Mouse (Mus musculus) testis, adult 2 months (tissue): ENCODE data around the gene Msx1. TPM values are rescaled to one million over a fixed set of nuclear protein-coding genes. Genes with fewer than 3 reads are reported as not detected.

Experiments used
- H3K27ac ChIP-seq: fragments of 200-500 bp; 2 replicates; pipeline ENCODE4 v1.5.1; 2012; ENCODE audit warnings: low read depth, low read length; ENCODE audit not compliant: control insufficient read depth, insufficient read depth
- H3K27me3 ChIP-seq: fragments of 200-500 bp; 2 replicates; pipeline ENCODE4 v1.6.1; 2012; ENCODE audit warnings: mild to moderate bottlenecking, low read length, moderate library complexity; ENCODE audit not compliant: control insufficient read depth, insufficient read depth
- H3K36me3 ChIP-seq: fragments of 200-500 bp; 2 replicates; pipeline ENCODE4 v1.6.1; 2012; ENCODE audit warnings: mild to moderate bottlenecking, low read length; ENCODE audit not compliant: control insufficient read depth, insufficient read depth
- H3K4me1 ChIP-seq: fragments of 200-500 bp; 2 replicates; pipeline ENCODE4 v1.6.1; 2012; ENCODE audit warnings: low read length; ENCODE audit not compliant: control insufficient read depth, insufficient read depth
- H3K4me3 ChIP-seq: fragments of 200-500 bp; 2 replicates; pipeline ENCODE4 v1.5.1; 2012; ENCODE audit warnings: low read depth, mild to moderate bottlenecking, low read length, moderate library complexity, mixed read lengths; ENCODE audit not compliant: control insufficient read depth
- CTCF ChIP-seq: fragments of 200-500 bp; IDR thresholded peaks from 2 replicates; pipeline ENCODE4 v1.5.1; 2012; ENCODE audit warnings: low read depth, mild to moderate bottlenecking, inconsistent platforms, low read length, moderate library complexity; ENCODE audit not compliant: control insufficient read depth, insufficient read depth, insufficient replicate concordance
- POLR2A ChIP-seq: fragments of 200-500 bp; IDR thresholded peaks from 2 replicates; pipeline ENCODE4 v1.6.1; 2012; ENCODE audit warnings: low read depth, mild to moderate bottlenecking, inconsistent platforms, low read length, moderate library complexity; ENCODE audit not compliant: control insufficient read depth
- polyA plus RNA-seq: library from polyadenylated mRNA; depleted of rRNA; stranded (reverse); fragments of >200 nt; gene quantifications from 2 replicates; pipeline ENCODE4 v1.2.3, GENCODE M21; 2012

Gene Msx1
- polyA plus RNA-seq, 1 experiment = not detected

- TF ChIP-seq CTCF (no peak), POLR2A (no peak)
- Histone ChIP-seq H3K36me3 (no peaks in the 10 kb centered on the region), H3K27me3 (peaks cover 22% of the 10 kb centered on the region), H3K27ac (no peak overlapping the region), H3K4me1 (peaks cover 29% of the 10 kb centered on the region), H3K4me3 (no peak overlapping the region)
Observed at GRCm38 (mm10) chr5:37820689-37821088, 3.7 kb downstream of the Msx1 start.

GRCm38 (mm10) chr5:37819971-37820370 lies 4.4 kb downstream of the Msx1 start:
- peaks cover 21% of the 10 kb centered on the region for H3K27me3 ChIP-seq
- peaks cover 29% of the 10 kb centered on the region for H3K4me1 ChIP-seq
- no peaks in the 10 kb centered on the region for H3K36me3 ChIP-seq
- TF ChIP-seq CTCF (no peak), POLR2A (no peak)
- H3K27ac ChIP-seq = no peak overlapping the region
- H3K4me3 ChIP-seq = no peak overlapping the region

- no peaks in the 10 kb centered on the region for H3K36me3 ChIP-seq
- peaks cover 28% of the 10 kb centered on the region for H3K4me1 ChIP-seq
- H3K4me3 ChIP-seq = no peak overlapping the region
- no peak for TF ChIP-seq CTCF
- TF ChIP-seq POLR2A = no peak
- H3K27me3 ChIP-seq = peaks cover 21% of the 10 kb centered on the region
- H3K27ac ChIP-seq = no peak overlapping the region
Observed at GRCm38 (mm10) chr5:37819541-37819940, 4.8 kb downstream of the Msx1 start.

- no peaks in the 10 kb centered on the region for H3K36me3 ChIP-seq
- H3K4me3 ChIP-seq = no peak overlapping the region
- no peak overlapping the region for H3K27ac ChIP-seq
- H3K4me1 ChIP-seq = peaks cover 19% of the 10 kb centered on the region
- TF ChIP-seq POLR2A (no peak), CTCF (no peak)
- peaks cover 20% of the 10 kb centered on the region for H3K27me3 ChIP-seq
Observed at GRCm38 (mm10) chr5:37818533-37819215, 5.7 kb downstream of the Msx1 start.

- H3K36me3 ChIP-seq = no peaks in the 10 kb centered on the region
- H3K4me3 ChIP-seq = no peak overlapping the region
- no peak for TF ChIP-seq CTCF
- TF ChIP-seq POLR2A = no peak
- H3K27me3 ChIP-seq = peaks cover 14% of the 10 kb centered on the region
- H3K27ac ChIP-seq = no peak overlapping the region
- peaks cover 11% of the 10 kb centered on the region; the same call in 1 of the 2 replicates for H3K4me1 ChIP-seq
Observed at GRCm38 (mm10) chr5:37817658-37818532, 6.5 kb downstream of the Msx1 start.

- TF ChIP-seq POLR2A = no peak
- no peak for TF ChIP-seq CTCF
- H3K36me3 ChIP-seq = no peaks in the 10 kb centered on the region
- no peak overlapping the region for H3K27ac ChIP-seq
- H3K27me3 ChIP-seq = peaks cover 12% of the 10 kb centered on the region
- peaks cover 11% of the 10 kb centered on the region; the same call in 1 of the 2 replicates for H3K4me1 ChIP-seq
- H3K4me3 ChIP-seq = no peak overlapping the region
Observed at GRCm38 (mm10) chr5:37816907-37817657, 7.3 kb downstream of the Msx1 start.
